Mouse (Mus musculus): Measurements from ENCODE around the gene Tek.
A peak's percentile ranks its signal among the peaks of the same experiment; 100 is the strongest.

Tek gene

GRCm38 (mm10) chr4:94803187-94803586, 64.1 kb downstream of the Tek start:
- no peak for DNase-seq (ENCODE audit: inconsistent ontology term)

- peak; percentile 96 for DNase-seq (ENCODE audit: inconsistent ontology term)
These were observed 71.5 kb downstream of the Tek start for GRCm38 (mm10) chr4:94810616-94811015.

GRCm38 (mm10) chr4:94826891-94827290, 87.8 kb downstream of the Tek start:
- no peak for DNase-seq (ENCODE audit: inconsistent ontology term)

- DNase-seq (ENCODE audit: inconsistent ontology term) = peak; percentile 30
These were observed 88.3 kb downstream of the Tek start for GRCm38 (mm10) chr4:94827429-94827828.

GRCm38 (mm10) chr4:94829924-94830386, 90.9 kb downstream of the Tek start:
- DNase-seq (ENCODE audit: inconsistent ontology term) = no peak

GRCm38 (mm10) chr4:94837061-94837460, 98.0 kb downstream of the Tek start:
- DNase-seq (ENCODE audit: inconsistent ontology term) = no peak

GRCm38 (mm10) chr4:94853301-94853700, 114.2 kb downstream of the Tek start:
- DNase-seq (ENCODE audit: inconsistent ontology term) = no peak

- DNase-seq (ENCODE audit: inconsistent ontology term) = no peak
These were observed 115.2 kb downstream of the Tek start for GRCm38 (mm10) chr4:94854270-94854669.

GRCm38 (mm10) chr4:94855201-94855600, 116.1 kb downstream of the Tek start:
- DNase-seq (ENCODE audit: inconsistent ontology term) = no peak

- peak; percentile 40 for DNase-seq (ENCODE audit: inconsistent ontology term)
These were observed 161.7 kb downstream of the Tek start for GRCm38 (mm10) chr4:94900744-94901143.

GRCm38 (mm10) chr4:94901780-94902179, 162.7 kb downstream of the Tek start:
- DNase-seq (ENCODE audit: inconsistent ontology term) = no peak
